In the genomic region with DNA sequence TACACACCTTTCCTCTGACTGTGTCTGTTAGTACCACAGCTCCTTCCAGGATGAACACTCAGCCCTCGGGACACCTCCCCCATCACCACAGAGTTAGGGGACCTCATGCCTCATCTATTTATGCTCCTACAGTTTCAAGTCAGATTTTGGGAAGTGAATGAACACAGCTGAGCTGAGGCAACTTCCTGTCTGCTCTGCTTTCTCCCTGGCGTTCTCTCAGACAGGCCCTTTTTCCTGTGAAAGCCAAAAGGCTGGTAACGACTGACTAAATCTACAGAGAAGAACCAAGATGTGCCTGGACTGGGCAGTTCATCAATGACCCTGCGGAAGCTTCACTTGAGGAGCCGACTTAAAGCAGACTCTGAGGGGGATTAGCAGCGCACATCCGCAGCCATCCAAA, we compare ENCODE assay signal across 14 mouse cellular contexts. TPM values are rescaled to one million over a fixed set of nuclear protein-coding genes. Genes with fewer than 3 reads are reported as not detected.
DNase-seq lines count a peak whose midpoint lies in the region; ATAC-seq lines count a peak whose summit lies in the region.
"Had no signal": no experiment of that assay in that cellular context is flagged by ENCODE, and none has a peak within 500 bp of the region (broad histone marks: within the 10 kb centered on the region; RNA-seq: fewer than 3 reads in every experiment).

No protein-coding gene starts in this region.

- H3K27me3 ChIP-seq in intestine, embryonic 14.5 days (replicated peaks; ENCODE audit: control insufficient read depth, insufficient read depth, low read length), result no peaks in the 10 kb centered on the region
- H3K27me3 ChIP-seq in intestine, embryonic 15.5 days (replicated peaks), result no peaks in the 10 kb centered on the region
- no peaks in the 10 kb centered on the region for H3K27me3 ChIP-seq in liver, embryonic 13.5 days
- H3K27me3 ChIP-seq: embryonic facial prominence, embryonic 13.5 days; forebrain, embryonic 13.5 days; heart, embryonic 13.5 days; neural tube, embryonic 13.5 days had no signal

- no peak overlapping the region for H3K9ac ChIP-seq in intestine, embryonic 14.5 days (ENCODE audit: low read length)
- H3K9ac ChIP-seq in intestine, embryonic 15.5 days, result no peak overlapping the region
- H3K9ac ChIP-seq in liver, embryonic 13.5 days, result no peak overlapping the region
- H3K9ac ChIP-seq: embryonic facial prominence, embryonic 13.5 days; forebrain, embryonic 13.5 days; heart, embryonic 13.5 days; neural tube, embryonic 13.5 days had no signal

- peak overlapping the region; percentile 38; the same call in 1 of the 2 replicates for H3K27ac ChIP-seq in intestine, embryonic 14.5 days (ENCODE audit: low read depth)
- no peak overlapping the region for H3K27ac ChIP-seq in intestine, embryonic 15.5 days
- 0 out of 2 replicates have a peak overlapping the region, but pooled peaks have one; percentile 53 for H3K27ac ChIP-seq in liver, embryonic 13.5 days
- H3K27ac ChIP-seq: embryonic facial prominence, embryonic 13.5 days; forebrain, embryonic 13.5 days; heart, embryonic 13.5 days; neural tube, embryonic 13.5 days had no signal

- H3K4me2 ChIP-seq in intestine, embryonic 14.5 days (ENCODE audit: low read length), result no peak overlapping the region
- H3K4me2 ChIP-seq in intestine, embryonic 15.5 days (replicated peaks), result no peak overlapping the region
- no peak overlapping the region for H3K4me2 ChIP-seq in liver, embryonic 13.5 days
- H3K4me2 ChIP-seq: embryonic facial prominence, embryonic 13.5 days; forebrain, embryonic 13.5 days; heart, embryonic 13.5 days; neural tube, embryonic 13.5 days had no signal

- no peak overlapping the region for H3K4me3 ChIP-seq in intestine, embryonic 14.5 days (ENCODE audit: low read depth, low read length)
- H3K4me3 ChIP-seq in intestine, embryonic 15.5 days (replicated peaks), result no peak overlapping the region
- H3K4me3 ChIP-seq in liver, embryonic 13.5 days (replicated peaks), result no peak overlapping the region
- H3K4me3 ChIP-seq: embryonic facial prominence, embryonic 13.5 days; forebrain, embryonic 13.5 days; heart, embryonic 13.5 days; neural tube, embryonic 13.5 days had no signal

- WGBS in intestine, embryonic 14.5 days, result 68% methylated on average over 7 of the region's 7 CpGs
- WGBS in intestine, embryonic 15.5 days, result 67% methylated on average over 7 of the region's 7 CpGs
- WGBS in liver, embryonic 13.5 days (ENCODE audit: insufficient replicate concordance), result 43% methylated on average over 7 of the region's 7 CpGs

- H3K9me3 ChIP-seq in intestine, embryonic 14.5 days (ENCODE audit: control insufficient read depth, low read length), result no peaks in the 10 kb centered on the region
- H3K9me3 ChIP-seq in intestine, embryonic 15.5 days, result no peaks in the 10 kb centered on the region
- H3K9me3 ChIP-seq in liver, embryonic 13.5 days (replicated peaks), result no peaks in the 10 kb centered on the region
- H3K9me3 ChIP-seq: embryonic facial prominence, embryonic 13.5 days; forebrain, embryonic 13.5 days; heart, embryonic 13.5 days; neural tube, embryonic 13.5 days had no signal

- H3K36me3 ChIP-seq in intestine, embryonic 14.5 days (ENCODE audit: control insufficient read depth, insufficient read depth, low read length), result no peaks in the 10 kb centered on the region
- no peaks in the 10 kb centered on the region for H3K36me3 ChIP-seq in intestine, embryonic 15.5 days
- no peaks in the 10 kb centered on the region for H3K36me3 ChIP-seq in liver, embryonic 13.5 days
- H3K36me3 ChIP-seq: embryonic facial prominence, embryonic 13.5 days; heart, embryonic 13.5 days; neural tube, embryonic 13.5 days had no signal

- no peak for ATAC-seq in intestine, embryonic 14.5 days (replicated peaks; ENCODE audit: low FRiP score, low TSS enrichment, low read depth)
- no peak for ATAC-seq in intestine, embryonic 15.5 days
- no peak for ATAC-seq in liver, embryonic 13.5 days (ENCODE audit: low read depth)
- no peak for ATAC-seq in CD4-positive, CD25-positive, alpha-beta regulatory T cell, adult 4 months
- ATAC-seq: forebrain, embryonic 13.5 days; midbrain, embryonic 16.5 days had no signal

- no peaks in the 10 kb centered on the region for H3K4me1 ChIP-seq in intestine, embryonic 14.5 days (replicated peaks; ENCODE audit: control insufficient read depth, insufficient read depth, low read length)
- H3K4me1 ChIP-seq in intestine, embryonic 15.5 days (replicated peaks), result no peaks in the 10 kb centered on the region
- H3K4me1 ChIP-seq in liver, embryonic 13.5 days (replicated peaks), result no peaks in the 10 kb centered on the region
- H3K4me1 ChIP-seq: embryonic facial prominence, embryonic 13.5 days; forebrain, embryonic 13.5 days; heart, embryonic 13.5 days; neural tube, embryonic 13.5 days had no signal

- no peak for DNase-seq in intestine, embryonic 14.5 days (ENCODE audit: low spot score)
- DNase-seq in lung, postnatal 36 days, result peak; percentile 26
- DNase-seq in lung, postnatal 14 days, result no peak
- DNase-seq in liver, embryonic 13.5 days, result no peak
- DNase-seq in embryo, embryonic 11 days, result no peak
- DNase-seq: cerebellum, postnatal 10 days; retina, postnatal 1 day had no signal

RNA-seq across cellular contexts. Expression of a gene that starts 5.8 kb away (rescaled TPM):
- 2.5 and 3.0 TPM in 2 replicates for polyA plus RNA-seq in intestine, embryonic 14.5 days (2014; fragmentation: Nextera tagmentation; extraction: Ambion mirVana)
- 2.5 and 2.9 TPM in 2 replicates for polyA plus RNA-seq in intestine, embryonic 15.5 days (2015; fragmentation: Nextera tagmentation; extraction: Ambion mirVana)
- polyA plus RNA-seq in liver, embryonic 13.5 days (2015; fragmentation: Nextera tagmentation; extraction: Ambion mirVana), result 1.4 and 1.8 TPM in 2 replicates
- polyA plus RNA-seq in CD4-positive, CD25-positive, alpha-beta regulatory T cell, adult 4 months (2017; shearing (Covaris generic)), result under 1 TPM in 1 of 2 experiments, not detected in 1; 0.51 TPM

RNA-seq across cellular contexts. Expression of a gene that starts 27.7 kb away (rescaled TPM):
- 0.66 and 1.4 TPM in 2 replicates for polyA plus RNA-seq in intestine, embryonic 14.5 days (2014; fragmentation: Nextera tagmentation; extraction: Ambion mirVana)
- polyA plus RNA-seq in intestine, embryonic 15.5 days (2015; fragmentation: Nextera tagmentation; extraction: Ambion mirVana), result 1.1 and 2.8 TPM in 2 replicates
- 2.1 TPM in 2 replicates for polyA plus RNA-seq in liver, embryonic 13.5 days (2015; fragmentation: Nextera tagmentation; extraction: Ambion mirVana)
- under 1 TPM in 1 of 2 experiments, not detected in 1; 0.58 TPM for polyA plus RNA-seq in CD4-positive, CD25-positive, alpha-beta regulatory T cell, adult 4 months (2017; shearing (Covaris generic))
- polyA plus RNA-seq: embryonic facial prominence, embryonic 13.5 days; forebrain, embryonic 13.5 days; midbrain, embryonic 16.5 days; neural tube, embryonic 13.5 days had no signal

RNA-seq across cellular contexts. Expression of a gene that starts 41.4 kb away (rescaled TPM):
- 0.55 and 0.63 TPM in 2 replicates for polyA plus RNA-seq in intestine, embryonic 14.5 days (2014; fragmentation: Nextera tagmentation; extraction: Ambion mirVana)
- 0.74 and 1.2 TPM in 2 replicates for polyA plus RNA-seq in intestine, embryonic 15.5 days (2015; fragmentation: Nextera tagmentation; extraction: Ambion mirVana)
- polyA plus RNA-seq in liver, embryonic 13.5 days (2015; fragmentation: Nextera tagmentation; extraction: Ambion mirVana), result 1.6 and 2.1 TPM in 2 replicates
- polyA plus RNA-seq in CD4-positive, CD25-positive, alpha-beta regulatory T cell, adult 4 months (2017; shearing (Covaris generic)), result 1 to 10 TPM in 1 of 2 experiments, not detected in 1; 1.9 TPM
- polyA plus RNA-seq: embryonic facial prominence, embryonic 13.5 days; forebrain, embryonic 13.5 days; midbrain, embryonic 16.5 days had no signal

RNA-seq across cellular contexts. Expression of a gene that starts 42.6 kb away (rescaled TPM):
- 14.4 and 17.9 TPM in 2 replicates for polyA plus RNA-seq in intestine, embryonic 14.5 days (2014; fragmentation: Nextera tagmentation; extraction: Ambion mirVana)
- polyA plus RNA-seq in intestine, embryonic 15.5 days (2015; fragmentation: Nextera tagmentation; extraction: Ambion mirVana), result 13.6 and 15.6 TPM in 2 replicates
- polyA plus RNA-seq in liver, embryonic 13.5 days (2015; fragmentation: Nextera tagmentation; extraction: Ambion mirVana), result 3.5 and 4.8 TPM in 2 replicates
- 10 to 100 TPM; 15.2 to 24.8 TPM for polyA plus RNA-seq in CD4-positive, CD25-positive, alpha-beta regulatory T cell, adult 4 months (2017; shearing (Covaris generic))

RNA-seq across cellular contexts. Expression of a gene that starts 42.8 kb away (rescaled TPM):
- 12.1 and 15.4 TPM in 2 replicates for polyA plus RNA-seq in intestine, embryonic 14.5 days (2014; fragmentation: Nextera tagmentation; extraction: Ambion mirVana)
- polyA plus RNA-seq in intestine, embryonic 15.5 days (2015; fragmentation: Nextera tagmentation; extraction: Ambion mirVana), result 8.9 and 9.2 TPM in 2 replicates
- 4.5 and 4.9 TPM in 2 replicates for polyA plus RNA-seq in liver, embryonic 13.5 days (2015; fragmentation: Nextera tagmentation; extraction: Ambion mirVana)
- polyA plus RNA-seq in CD4-positive, CD25-positive, alpha-beta regulatory T cell, adult 4 months (2017; shearing (Covaris generic)), result 10 to 100 TPM; 27.5 to 32.3 TPM
